Mouse (Mus musculus) embryonic facial prominence, embryonic 14.5 days (tissue): ENCODE measurements around the gene Chrdl2. TPM values are rescaled to one million over a fixed set of nuclear protein-coding genes. Genes with fewer than 3 reads are reported as not detected.

Experiments
- ATAC-seq: fragments of 200-750 bp; cut with Nextera tagmentation; 2 replicates; pipeline ENCODE4 v1.8.0; 2017; ENCODE audit warnings: low read depth, moderate number of reproducible peaks, moderate TSS enrichment
- DNase-seq: peaks from one replicate; pipeline ENCODE4 v3.0.0-alpha.2; 2015; ENCODE audit warnings: low spot score
- H3K27ac ChIP-seq: fragments of 300-500 bp; sonication (generic); replicated peaks from 2 replicates; pipeline ENCODE4 v1.5.1; 2014; ENCODE audit warnings: low read depth, mild to moderate bottlenecking, low read length, moderate library complexity
- H3K27me3 ChIP-seq: fragments of 300-500 bp; sonication (generic); replicated peaks from 2 replicates; pipeline ENCODE4 v1.6.1; 2014; ENCODE audit warnings: low read length; ENCODE audit not compliant: control insufficient read depth, insufficient read depth
- H3K36me3 ChIP-seq: fragments of 300-500 bp; sonication (generic); 2 replicates; pipeline ENCODE4 v1.6.1; 2014; ENCODE audit warnings: low read length, mixed read lengths; ENCODE audit not compliant: control insufficient read depth, insufficient read depth
- H3K4me1 ChIP-seq: fragments of 300-500 bp; sonication (generic); 2 replicates; pipeline ENCODE4 v1.6.1; 2014; ENCODE audit warnings: antibody characterized with exemption, low read length; ENCODE audit not compliant: control insufficient read depth, insufficient read depth
- H3K4me2 ChIP-seq: fragments of 300-500 bp; sonication (generic); 2 replicates; pipeline ENCODE4 v1.6.1; 2014; ENCODE audit warnings: low read depth, mild to moderate bottlenecking, low read length, moderate library complexity, mixed read lengths
- H3K4me3 ChIP-seq: fragments of 300-500 bp; sonication (generic); 2 replicates; pipeline ENCODE4 v1.5.1; 2014; ENCODE audit warnings: low read depth, mild to moderate bottlenecking, low read length
- H3K9ac ChIP-seq: fragments of 300-500 bp; sonication (generic); 2 replicates; pipeline ENCODE4 v1.6.1; 2014; ENCODE audit warnings: low read depth, mild to moderate bottlenecking, low read length, moderate library complexity, mixed read lengths
- H3K9me3 ChIP-seq: fragments of 300-500 bp; sonication (generic); 2 replicates; pipeline ENCODE4 v1.6.1; 2016; ENCODE audit warnings: low read length; ENCODE audit not compliant: control insufficient read depth
- WGBS: fragments of 180-500 bp; shearing (Covaris S2); extraction: QIAGEN DNeasy Blood & Tissue Kit; methylation state at CpG from one replicate; pipeline ENCODE4 v1.1.7; 2014; 5-methylcytosine and 5-hydroxymethylcytosine counted together
- polyA plus RNA-seq: library from polyadenylated mRNA; unstranded; fragments of >200 nt; fragmentation: Nextera tagmentation; extraction: Ambion mirVana; gene quantifications from 2 replicates; pipeline ENCODE4 v1.2.1, GENCODE M21; 2014

Gene Chrdl2
- polyA plus RNA-seq, 1 experiment from 2014 or later, result 2.0 TPM

DNA sequence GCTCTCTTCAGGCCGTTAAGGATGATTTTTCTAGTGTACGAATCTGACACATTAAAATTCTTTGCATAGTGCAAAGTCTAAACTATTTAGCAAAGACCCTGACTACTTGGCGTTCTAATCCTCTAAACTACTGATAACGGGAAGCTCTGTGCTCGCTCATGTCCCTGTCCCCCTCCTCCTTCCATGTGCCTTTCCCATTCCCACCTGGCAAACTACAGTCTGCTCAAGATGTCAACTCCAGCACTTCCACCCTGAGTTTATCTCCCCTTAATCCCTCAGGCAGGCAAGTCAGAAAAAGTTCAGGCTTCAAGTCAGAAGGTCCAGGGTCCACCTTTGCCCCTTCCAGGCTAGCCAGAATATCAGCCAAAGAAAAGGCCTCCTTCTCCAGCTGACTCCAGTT is 70.3 kb downstream of the Chrdl2 start:
- Histone ChIP-seq H3K4me1 (no peaks in the 10 kb centered on the region), H3K9ac (no peak overlapping the region), H3K27ac (no peak overlapping the region), H3K9me3 (0 out of 2 replicates have a peak, but pooled peaks cover 4% of the 10 kb centered on the region), H3K27me3 (no peaks in the 10 kb centered on the region), H3K36me3 (peaks cover 6% of the 10 kb centered on the region; the same call in 1 of the 2 replicates), H3K4me2 (no peak overlapping the region), H3K4me3 (no peak overlapping the region)
- DNase-seq (no peak), ATAC-seq (no peak)
- WGBS, result 77% methylated on average over 5 of the region's 5 CpGs

DNA sequence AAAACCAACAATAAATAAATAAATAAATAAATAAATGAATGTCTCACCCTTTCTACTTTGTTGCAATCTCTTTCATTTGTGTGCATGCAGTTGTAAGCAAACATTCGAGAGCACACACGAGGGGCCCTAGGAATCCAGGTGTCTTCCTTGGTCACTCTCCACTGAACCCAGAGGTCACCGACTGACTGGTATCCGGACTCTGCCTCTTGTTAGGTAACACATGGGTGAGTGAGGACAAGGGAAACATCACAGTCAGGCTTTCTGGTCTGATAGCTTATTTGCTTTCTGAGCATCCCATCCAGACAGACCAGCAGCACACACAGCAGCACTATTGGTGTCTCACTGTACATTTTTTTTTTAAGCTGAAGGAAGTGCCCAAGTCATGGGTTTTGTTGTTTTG is 71.1 kb downstream of the Chrdl2 start:
- Histone ChIP-seq H3K9ac (no peak overlapping the region), H3K27ac (no peak overlapping the region), H3K4me1 (no peaks in the 10 kb centered on the region), H3K36me3 (peaks cover 8% of the 10 kb centered on the region; the same call in 1 of the 2 replicates), H3K4me3 (no peak overlapping the region), H3K27me3 (no peaks in the 10 kb centered on the region), H3K4me2 (no peak overlapping the region), H3K9me3 (0 out of 2 replicates have a peak, but pooled peaks cover 3% of the 10 kb centered on the region)
- ATAC-seq, result no peak
- 94% methylated on average over 4 of the region's 4 CpGs for WGBS
- no peak for DNase-seq

DNA sequence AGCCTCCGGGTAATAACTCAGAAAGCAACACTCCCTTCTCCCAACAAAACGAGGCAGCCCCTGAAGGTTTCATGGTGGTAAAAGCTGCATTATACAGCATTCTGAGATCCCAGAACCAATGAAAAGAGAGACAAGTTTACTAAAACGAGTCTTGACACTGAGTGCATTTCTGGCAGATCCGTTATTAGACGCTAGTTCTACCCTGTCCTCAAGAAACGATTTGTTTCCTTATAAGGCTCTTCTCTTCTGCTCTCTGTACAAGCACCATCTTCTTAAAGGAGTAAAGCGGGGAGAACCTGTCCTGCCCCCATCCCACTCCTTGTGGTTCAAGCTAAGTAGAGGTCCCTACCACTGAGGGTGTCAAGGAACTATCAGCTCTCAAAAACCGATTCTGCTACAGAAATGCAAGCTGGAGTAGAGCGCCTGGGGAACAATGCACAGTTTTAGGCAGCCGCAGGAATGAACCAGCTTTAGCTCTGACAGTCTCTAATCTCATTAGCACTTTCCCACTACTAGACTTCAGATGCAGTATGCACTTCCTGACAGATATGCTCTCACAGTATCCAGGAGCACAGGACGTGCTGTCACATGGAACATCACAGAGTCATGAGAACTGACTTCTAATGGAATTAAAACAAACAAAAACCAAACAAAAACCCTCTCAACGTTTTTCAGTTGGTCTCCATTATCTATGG is 74.3 kb downstream of the Chrdl2 start:
- H3K27ac ChIP-seq, result no peak overlapping the region; the same call in 1 of the 2 replicates
- H3K4me2 ChIP-seq, result no peak overlapping the region
- no peak overlapping the region for H3K4me3 ChIP-seq
- 71% methylated on average over 12 of the region's 12 CpGs for WGBS
- H3K9me3 ChIP-seq, result no peaks in the 10 kb centered on the region
- H3K36me3 ChIP-seq, result peaks cover 38% of the 10 kb centered on the region
- no peaks in the 10 kb centered on the region for H3K4me1 ChIP-seq
- no peaks in the 10 kb centered on the region for H3K27me3 ChIP-seq
- DNase-seq (no peak), ATAC-seq (no peak)
- no peak overlapping the region for H3K9ac ChIP-seq

DNA sequence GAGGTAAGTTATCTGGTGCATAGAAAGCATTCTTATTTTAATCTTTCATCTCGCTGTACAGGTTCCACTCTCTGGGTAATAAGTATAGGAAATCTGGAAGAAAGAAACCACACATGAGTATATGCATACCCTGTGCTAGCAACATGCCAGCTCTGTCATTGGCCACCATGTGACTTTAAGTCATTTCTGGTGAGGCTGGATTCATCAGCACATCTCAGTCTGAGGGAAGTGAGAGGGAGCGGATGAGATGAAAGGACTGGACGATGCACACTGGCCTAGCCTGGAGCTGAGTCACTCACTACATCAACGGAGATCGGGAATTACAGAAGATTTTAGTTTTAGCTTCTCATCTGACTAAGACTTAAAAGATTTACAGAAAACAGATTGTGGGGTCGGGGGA is 76.9 kb downstream of the Chrdl2 start:
- no peaks in the 10 kb centered on the region for H3K9me3 ChIP-seq
- no peak overlapping the region for H3K9ac ChIP-seq
- no peak overlapping the region for H3K4me2 ChIP-seq
- no peaks in the 10 kb centered on the region for H3K27me3 ChIP-seq
- H3K4me3 ChIP-seq, result no peak overlapping the region
- no peak overlapping the region for H3K27ac ChIP-seq
- DNase-seq (no peak), ATAC-seq (no peak)
- 92% methylated on average over 6 of the region's 6 CpGs for WGBS
- peaks cover 63% of the 10 kb centered on the region for H3K36me3 ChIP-seq
- no peaks in the 10 kb centered on the region for H3K4me1 ChIP-seq

DNA sequence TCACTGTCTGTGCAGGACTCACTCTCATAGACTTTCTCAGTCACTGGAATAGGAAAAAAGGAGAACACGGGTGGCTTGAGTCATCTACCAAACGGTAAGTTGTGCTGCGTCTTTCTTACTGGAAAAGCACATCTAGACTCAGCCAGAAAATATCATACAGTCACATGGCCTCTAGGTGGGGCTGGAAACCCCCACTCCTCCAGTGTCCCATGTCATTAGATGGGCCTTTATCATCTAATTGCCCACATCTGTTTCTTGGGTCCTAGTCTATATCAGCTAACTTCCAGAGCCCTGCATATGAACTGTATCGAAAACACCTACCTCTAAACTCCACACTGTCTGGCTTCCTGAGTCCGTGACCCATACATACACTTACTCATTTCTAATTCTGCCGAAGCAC is 77.8 kb downstream of the Chrdl2 start:
- H3K9ac ChIP-seq, result no peak overlapping the region
- H3K36me3 ChIP-seq, result peaks cover 69% of the 10 kb centered on the region
- no peaks in the 10 kb centered on the region for H3K27me3 ChIP-seq
- no peaks in the 10 kb centered on the region for H3K4me1 ChIP-seq
- H3K4me3 ChIP-seq, result no peak overlapping the region
- DNase-seq (no peak), ATAC-seq (no peak)
- 85% methylated on average over 6 of the region's 6 CpGs for WGBS
- H3K27ac ChIP-seq, result no peak overlapping the region
- H3K9me3 ChIP-seq, result no peaks in the 10 kb centered on the region
- no peak overlapping the region for H3K4me2 ChIP-seq

Other genes starting within 250 kb of the Chrdl2 start
- gene Olfr521, start 242.7 kb upstream of the Chrdl2 start, polyA plus RNA-seq, result not detected in 2 replicates
- 1.7 and 1.9 TPM in 2 replicates for gene Neu3, start 177.8 kb upstream of the Chrdl2 start, polyA plus RNA-seq
- gene Xrra1, start 147.1 kb upstream of the Chrdl2 start, polyA plus RNA-seq, result 0.42 and 0.55 TPM in 2 replicates
- gene Spcs2, start 142.7 kb upstream of the Chrdl2 start, polyA plus RNA-seq, result 290 and 303 TPM in 2 replicates
- 5.9 and 6.4 TPM in 2 replicates for gene Rnf169, start 25.7 kb upstream of the Chrdl2 start, polyA plus RNA-seq
- 46.1 and 50.6 TPM in 2 replicates for gene Pold3, start 115.4 kb downstream of the Chrdl2 start, polyA plus RNA-seq
- 21.0 and 27.1 TPM in 2 replicates for gene Lipt2, start 153.1 kb downstream of the Chrdl2 start, polyA plus RNA-seq
- 12.4 and 13.3 TPM in 2 replicates for gene Kcne3, start 170.3 kb downstream of the Chrdl2 start, polyA plus RNA-seq
- gene Pgm2l1, start 221.2 kb downstream of the Chrdl2 start, polyA plus RNA-seq, result 3.8 and 4.1 TPM in 2 replicates